Mouse (Mus musculus) cerebellum, adult 2 months (tissue): ENCODE measurements around the gene Treh. TPM values are rescaled to one million over a fixed set of nuclear protein-coding genes. Genes with fewer than 3 reads are reported as not detected.
"Not testable (repeated sequence)": the region's sequence is repeated elsewhere in the genome, so short reads cannot be mapped to it uniquely, and the experiment has no call there.

Experiments used
- DNase-seq, 2 experiments: peaks; one replicate each; pipeline ENCODE4 v3.0.0; 2021
- H3K27ac ChIP-seq: fragments of 200-500 bp; 2 replicates; pipeline ENCODE4 v1.5.1; 2012; ENCODE audit warnings: low read length, control low read depth, inconsistent platforms; ENCODE audit not compliant: insufficient read depth
- H3K27me3 ChIP-seq: fragments of 200-500 bp; 2 replicates; pipeline ENCODE4 v1.6.1; 2012; ENCODE audit warnings: inconsistent platforms, mild to moderate bottlenecking, low read length, moderate library complexity; ENCODE audit not compliant: control insufficient read depth, insufficient read depth
- H3K4me1 ChIP-seq: fragments of 200-500 bp; 2 replicates; pipeline ENCODE4 v1.6.1; 2011; ENCODE audit warnings: low read length; ENCODE audit not compliant: control insufficient read depth, insufficient read depth
- H3K4me3 ChIP-seq: fragments of 200-500 bp; replicated peaks from 2 replicates; pipeline ENCODE3; 2011; ENCODE audit warnings: mild to moderate bottlenecking, low read depth, low read length, control low read depth; ENCODE audit not compliant: insufficient read depth
- CTCF ChIP-seq: fragments of 200-500 bp; IDR thresholded peaks from 2 replicates; pipeline ENCODE4 v1.5.1; 2011; ENCODE audit warnings: low read depth, mild to moderate bottlenecking, control low read depth, low read length, moderate library complexity, borderline replicate concordance; ENCODE audit not compliant: insufficient read depth
- POLR2A ChIP-seq: fragments of 200-500 bp; IDR thresholded peaks from 2 replicates; pipeline ENCODE4 v1.6.1; 2011; ENCODE audit warnings: low read length, control low read depth, borderline replicate concordance; ENCODE audit not compliant: insufficient read depth
- WGBS: fragments of 180-500 bp; shearing (Covaris S2); methylation state at CpG from one replicate; pipeline ENCODE4 v1.1.7; 2018; 5-methylcytosine and 5-hydroxymethylcytosine counted together
- polyA plus RNA-seq: library from polyadenylated mRNA; depleted of rRNA; stranded (reverse); fragments of >200 nt; gene quantifications from 2 replicates; pipeline ENCODE4 v1.2.3, GENCODE M21; 2012; rRNA removed

The Treh gene
- not detected in 2 replicates for polyA plus RNA-seq

- Histone ChIP-seq H3K4me1 (no peaks in the 10 kb centered on the region), H3K4me3 (no peak within 1 kb of the TSS), H3K27ac (no peak within 1 kb of the TSS), H3K27me3 (no peaks in the 10 kb centered on the region)
- TF ChIP-seq CTCF = no peak
- TF ChIP-seq POLR2A = no peak
- no peak for DNase-seq
- WGBS = 47% methylated on average over 3 of the region's 3 CpGs
Measured at GRCm38 (mm10) chr9:44673005-44673404, at the start of gene Treh. TSS of gene Treh (plus strand) at chr9:44673233.

GRCm38 (mm10) chr9:44624390-44624789 lies 48.6 kb upstream of the Treh start:
- DNase-seq = no peak
- 56% methylated on average over 5 of the region's 5 CpGs for WGBS
- no peak overlapping the region for H3K4me3 ChIP-seq
- no peaks in the 10 kb centered on the region for H3K27me3 ChIP-seq
- TF ChIP-seq POLR2A (no peak), CTCF (no peak)
- no peak overlapping the region for H3K27ac ChIP-seq
- H3K4me1 ChIP-seq = no peaks in the 10 kb centered on the region

DNA sequence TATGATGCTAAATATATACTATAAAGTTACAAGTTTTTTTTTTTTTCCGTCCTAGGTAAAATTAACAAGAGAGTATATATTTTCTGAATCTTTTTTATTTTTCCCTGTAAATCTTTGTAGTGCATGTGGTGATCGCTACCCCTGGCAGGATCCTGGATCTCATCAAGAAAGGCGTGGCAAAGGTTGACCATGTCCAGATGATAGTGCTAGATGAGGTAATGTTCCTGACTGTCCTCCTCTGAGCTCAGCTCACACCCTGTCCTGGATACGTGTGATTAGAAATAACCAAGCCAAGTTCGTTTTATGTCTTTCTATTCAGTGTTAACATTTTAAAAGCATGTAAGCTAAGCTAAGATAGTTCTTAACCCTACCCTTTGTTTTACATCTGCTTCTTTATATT lies 46.8 kb upstream of the Treh start:
- Histone ChIP-seq H3K27me3 (no peaks in the 10 kb centered on the region), H3K27ac (no peak overlapping the region), H3K4me1 (no peaks in the 10 kb centered on the region), H3K4me3 (no peak overlapping the region)
- no peak for DNase-seq
- no peak for TF ChIP-seq CTCF
- no peak for TF ChIP-seq POLR2A
- 61% methylated on average over 5 of the region's 5 CpGs for WGBS

DNA sequence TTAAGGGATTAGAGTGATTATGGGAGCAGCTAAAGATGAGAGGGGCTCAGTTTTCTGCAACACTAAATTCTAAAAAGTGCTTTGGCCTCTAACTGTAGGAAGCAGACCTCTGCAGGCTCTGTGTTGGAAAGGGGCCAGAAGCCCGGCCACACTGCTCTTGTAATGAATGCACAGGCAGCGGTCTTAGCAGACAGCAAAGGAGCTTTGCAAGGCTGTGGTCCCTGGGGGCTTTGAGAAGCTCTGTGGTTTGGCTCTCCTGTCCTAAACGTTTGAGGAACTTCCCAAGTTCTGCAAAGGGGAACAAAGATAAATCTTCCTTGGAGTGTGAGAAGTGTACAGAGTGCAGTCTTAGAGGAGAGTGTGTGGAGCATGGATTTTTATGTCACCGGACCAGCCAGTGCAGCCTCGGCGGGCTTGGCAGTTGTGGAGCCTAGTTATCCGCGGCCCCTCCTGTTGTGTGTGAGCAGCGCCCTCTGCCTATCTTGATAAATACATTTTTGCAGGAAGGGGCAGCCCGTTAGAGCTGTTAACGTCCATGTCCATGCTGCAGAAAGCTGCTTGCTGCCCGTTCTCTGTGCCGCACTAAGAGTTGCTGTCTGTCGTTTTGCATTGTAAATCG lies 35.4 kb upstream of the Treh start:
- TF ChIP-seq CTCF = no peak
- TF ChIP-seq POLR2A = no peak
- 33% methylated on average over 15 of the region's 15 CpGs for WGBS
- Histone ChIP-seq H3K27ac (no peak overlapping the region), H3K4me1 (no peaks in the 10 kb centered on the region), H3K4me3 (no peak overlapping the region), H3K27me3 (no peaks in the 10 kb centered on the region)
- peak; percentile 42 to 43 for DNase-seq

- not testable (repeated sequence) for H3K4me3 ChIP-seq, H3K4me1 ChIP-seq, H3K27ac ChIP-seq, H3K27me3 ChIP-seq
- peak; percentile 48 to 64 for DNase-seq
- WGBS = 13% methylated on average over 9 of the region's 9 CpGs
Measured at GRCm38 (mm10) chr9:44638726-44639125, 34.3 kb upstream of the Treh start.

DNA sequence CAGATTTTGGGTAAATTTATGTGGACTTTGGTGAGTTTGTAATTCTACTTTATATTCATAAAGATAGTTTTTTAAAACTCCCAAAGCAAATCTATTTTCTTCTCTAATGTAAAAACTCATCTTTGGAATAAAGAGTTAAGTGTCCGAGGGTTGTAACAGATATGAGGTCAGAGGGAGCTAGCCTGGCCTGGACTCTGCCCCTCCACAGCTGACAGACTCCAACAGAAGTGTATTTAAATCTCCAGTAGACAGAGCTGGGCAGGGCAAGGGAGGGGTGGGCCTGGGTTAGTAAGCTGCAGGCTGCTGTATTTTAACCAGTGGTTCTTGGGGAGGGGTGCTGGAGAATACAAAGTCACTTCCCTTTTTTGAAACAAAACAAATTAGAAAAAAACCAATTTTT lies 33.0 kb upstream of the Treh start:
- WGBS = 56% methylated on average over 1 of the region's 1 CpGs
- H3K4me1 ChIP-seq, H3K27ac ChIP-seq, H3K4me3 ChIP-seq, DNase-seq, H3K27me3 ChIP-seq: not testable (repeated sequence)

DNA sequence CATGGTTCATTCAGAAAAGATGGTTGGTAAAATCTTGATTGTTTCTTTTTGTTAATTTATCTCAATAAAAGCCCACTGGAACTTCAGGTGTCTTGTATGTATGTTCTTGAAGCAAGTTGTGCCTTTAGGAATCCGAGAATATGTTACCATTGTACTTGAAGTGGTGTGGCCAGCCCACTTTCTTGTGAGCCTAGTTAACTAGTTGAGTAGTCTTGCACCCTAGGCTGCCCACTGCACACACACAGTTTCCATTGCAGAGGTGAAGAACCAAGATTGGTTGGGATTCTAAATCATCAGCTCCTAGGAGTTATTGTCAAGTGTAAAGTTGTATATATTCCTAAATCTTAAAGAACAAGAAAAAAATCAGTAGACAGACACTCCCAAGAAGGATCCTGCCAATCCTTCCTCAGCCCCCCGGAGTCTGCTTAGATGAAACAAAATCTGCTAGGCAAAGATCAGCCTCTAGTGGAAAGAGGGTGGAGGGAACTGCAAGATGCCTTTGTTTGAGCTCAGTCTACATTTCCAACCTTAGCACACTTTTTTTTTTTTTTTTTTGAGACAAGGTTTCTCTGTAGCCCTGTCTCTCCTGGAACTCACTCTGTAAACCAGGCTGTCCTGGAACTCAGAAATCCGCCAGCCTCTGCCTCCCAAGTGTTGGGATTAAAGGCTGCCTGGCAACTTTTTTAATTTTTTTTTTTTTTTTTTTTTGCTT lies 32.2 kb upstream of the Treh start:
- 0 out of 2 replicates have a peak, but pooled peaks cover 4% of the 10 kb centered on the region for H3K4me1 ChIP-seq
- WGBS = 64% methylated on average over 3 of the region's 3 CpGs
- H3K4me3 ChIP-seq = no peak overlapping the region
- TF ChIP-seq POLR2A = no peak
- no peak for TF ChIP-seq CTCF
- no peaks in the 10 kb centered on the region for H3K27me3 ChIP-seq
- no peak for DNase-seq
- no peak overlapping the region for H3K27ac ChIP-seq

DNA sequence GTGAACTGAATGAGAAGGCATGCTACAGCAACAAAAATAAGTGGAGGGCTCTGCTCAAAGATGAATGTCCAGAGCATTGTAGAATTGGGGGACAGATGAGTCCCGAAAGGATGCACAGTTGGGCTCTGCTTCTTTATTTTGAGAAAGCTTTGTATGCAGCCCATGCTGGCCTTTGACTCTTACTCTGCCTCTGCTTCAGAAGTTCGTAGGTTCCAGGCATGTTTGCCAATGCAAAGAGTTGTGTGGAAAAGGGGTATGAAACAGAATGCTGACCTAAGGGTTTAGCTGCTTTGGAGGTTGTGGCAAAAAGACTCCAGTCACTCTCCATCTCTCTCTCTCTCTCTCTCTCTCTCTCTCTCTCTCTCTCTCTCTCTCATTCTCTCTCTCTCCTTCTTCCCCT lies 31.4 kb upstream of the Treh start:
- 84% methylated on average over 2 of the region's 2 CpGs for WGBS
- no peak for TF ChIP-seq POLR2A
- no peak for TF ChIP-seq CTCF

More for the DNA sequence above, 31.4 kb upstream of the Treh start:
- Histone ChIP-seq H3K27ac (no peak overlapping the region), H3K4me3 (no peak overlapping the region), H3K4me1 (0 out of 2 replicates have a peak, but pooled peaks cover 4% of the 10 kb centered on the region), H3K27me3 (no peaks in the 10 kb centered on the region)
- no peak for DNase-seq
